Mouse (Mus musculus) induced T-regulatory cell, adult 2 months (primary cell): Measurements from ENCODE around the gene Cd93.

ENCODE experiments used
- DNase-seq: peaks from one replicate; pipeline ENCODE4 v3.0.0-alpha.2; 2012; ENCODE audit warnings: low read depth

Cd93 gene

GRCm38 (mm10) chr2:148443249-148443958 is at the start of gene Cd93:
Gene Cd93 (minus strand): TSS chr2:148443563.
- peak; percentile 3 for DNase-seq

GRCm38 (mm10) chr2:148492108-148492507 is 48.7 kb upstream of the Cd93 start:
- DNase-seq, result no peak

DNA sequence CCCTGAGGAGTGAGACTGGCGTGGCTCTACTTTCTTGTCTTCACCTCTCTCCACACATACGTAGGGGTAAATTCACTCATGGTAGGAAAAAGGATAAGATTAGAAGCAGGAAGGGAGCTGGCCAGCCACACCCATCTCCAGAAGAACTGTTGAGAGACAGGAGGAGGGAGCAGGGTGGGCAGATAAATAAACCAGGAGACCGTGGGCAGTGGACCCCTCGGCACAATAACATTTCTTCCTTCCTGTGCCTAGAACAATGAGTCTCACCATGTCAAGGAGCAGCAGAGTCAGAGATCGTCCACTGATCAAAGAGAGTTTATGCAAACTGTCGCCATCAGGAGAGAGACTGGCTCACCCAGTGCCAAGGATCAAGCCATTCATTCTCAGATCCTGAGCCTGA is 46.8 kb upstream of the Cd93 start:
- DNase-seq, result no peak

GRCm38 (mm10) chr2:148488885-148489284 is 45.5 kb upstream of the Cd93 start:
- no peak for DNase-seq

DNA sequence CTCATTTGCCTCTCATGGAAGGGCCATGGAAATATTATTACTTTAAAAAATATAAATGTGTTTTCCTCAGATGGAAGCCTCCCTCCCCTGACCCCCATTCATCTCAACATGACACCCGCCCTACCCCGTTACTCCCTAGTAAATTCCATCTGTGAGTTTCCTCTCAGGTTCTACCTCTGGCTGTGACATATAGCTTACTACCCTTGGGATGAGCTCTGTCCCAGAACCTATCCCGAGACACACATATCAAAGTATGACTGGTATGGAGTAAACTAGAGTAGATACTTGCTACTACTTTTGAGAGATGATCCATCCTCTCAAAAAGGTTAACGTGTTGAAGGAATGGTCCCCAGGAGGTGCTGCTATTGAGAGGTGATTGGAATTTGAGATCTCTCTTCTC is 42.2 kb upstream of the Cd93 start:
- DNase-seq, result no peak

GRCm38 (mm10) chr2:148480376-148480775 is 37.0 kb upstream of the Cd93 start:
- no peak for DNase-seq

- DNase-seq, result no peak
These were observed 34.9 kb upstream of the Cd93 start for GRCm38 (mm10) chr2:148478141-148478701.

GRCm38 (mm10) chr2:148477346-148477745 is 34.0 kb upstream of the Cd93 start:
- DNase-seq, result no peak

DNA sequence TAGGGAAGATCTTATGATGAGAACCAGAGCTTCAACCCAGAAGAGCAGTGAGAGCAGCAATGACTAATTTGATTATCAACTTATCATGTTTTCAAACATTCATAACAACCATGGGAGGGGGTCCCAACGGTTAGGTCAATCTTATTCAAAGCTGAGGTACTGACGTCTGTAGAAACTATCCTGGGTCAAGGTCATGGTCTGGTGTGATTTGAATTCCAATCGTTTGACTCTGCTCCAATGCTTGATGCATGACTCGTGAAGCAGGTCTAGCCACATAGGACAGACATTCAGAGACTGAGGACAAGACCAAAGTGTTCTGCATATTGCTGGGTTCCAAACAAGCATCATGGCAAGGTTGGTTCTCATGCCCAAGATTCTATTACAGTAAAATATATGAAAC is 33.2 kb upstream of the Cd93 start:
- no peak for DNase-seq

DNA sequence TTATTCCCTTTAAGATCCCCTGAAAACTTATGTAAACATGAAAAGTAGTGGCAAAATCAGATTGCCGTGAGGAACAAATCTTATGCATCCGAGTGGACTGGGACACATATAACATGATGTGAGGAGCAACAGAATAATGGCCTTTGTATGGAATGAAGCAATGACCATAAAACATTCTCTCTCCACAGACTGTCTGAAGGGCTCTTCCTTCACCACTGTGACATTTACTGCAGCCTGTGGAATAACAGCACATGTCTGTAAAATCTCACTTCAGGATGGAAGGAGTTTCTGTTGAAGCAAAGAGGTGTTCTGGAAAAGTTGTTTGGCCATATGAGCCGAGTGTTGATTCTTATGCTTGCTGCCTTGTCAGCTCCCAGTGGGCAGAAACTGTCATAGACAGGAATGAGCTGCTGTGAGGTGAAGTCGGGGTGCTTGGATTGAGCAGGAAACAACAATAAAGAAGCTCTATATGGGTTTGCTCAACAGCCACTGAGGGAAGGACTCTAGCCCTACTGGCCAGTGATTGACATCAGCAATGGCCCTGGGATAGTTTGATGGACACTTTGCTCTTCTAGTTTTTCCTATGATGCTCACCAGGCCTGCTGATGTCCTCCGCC is 32.6 kb upstream of the Cd93 start:
- DNase-seq, result no peak

GRCm38 (mm10) chr2:148469341-148470238 is 26.2 kb upstream of the Cd93 start:
- no peak for DNase-seq

GRCm38 (mm10) chr2:148467921-148468440 is 24.6 kb upstream of the Cd93 start:
- no peak for DNase-seq

DNA sequence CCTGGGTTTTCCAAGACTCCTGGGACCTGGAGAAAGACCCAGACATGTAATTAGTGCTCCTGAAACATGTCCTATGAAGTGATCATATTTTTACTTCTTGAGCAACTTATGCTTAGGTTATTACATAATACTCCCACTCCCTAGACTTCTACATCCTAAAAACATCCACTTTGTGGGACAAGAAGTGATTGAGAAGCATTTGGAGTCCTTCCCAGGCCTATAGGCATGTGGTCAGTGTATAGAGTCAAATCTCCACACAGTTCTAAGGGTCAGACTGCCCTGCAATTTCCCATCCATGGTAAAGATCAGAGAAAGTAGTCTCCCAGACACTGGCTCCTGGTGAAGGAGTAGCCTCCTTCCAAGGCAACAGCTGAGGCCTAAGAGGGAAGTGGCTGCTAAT is 12.0 kb upstream of the Cd93 start:
- no peak for DNase-seq

DNA sequence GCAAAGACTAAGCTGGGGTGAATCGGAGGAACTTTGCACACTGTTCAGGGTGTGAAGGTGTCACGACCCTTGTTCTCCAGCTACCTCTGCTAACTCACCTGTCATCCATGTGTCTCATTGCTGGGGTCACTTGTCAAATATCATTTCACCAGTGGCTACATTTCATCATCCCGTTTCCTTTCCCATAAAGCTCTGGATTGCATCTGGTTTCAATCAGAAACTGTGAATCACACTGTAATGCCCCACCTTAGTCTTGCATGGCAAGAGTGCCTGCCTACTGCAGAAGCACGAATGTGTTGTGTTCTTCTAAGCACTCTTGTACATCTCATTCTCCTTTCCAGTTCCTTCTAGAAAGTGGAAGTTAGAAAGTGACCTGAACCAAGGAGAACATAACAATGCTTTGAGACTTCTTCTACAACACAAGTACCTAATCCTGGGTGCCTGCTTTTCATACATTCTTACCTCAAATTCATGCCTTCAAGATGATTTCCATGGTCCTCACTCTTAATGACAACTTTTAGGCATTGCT is 10.7 kb upstream of the Cd93 start:
- no peak for DNase-seq

DNA sequence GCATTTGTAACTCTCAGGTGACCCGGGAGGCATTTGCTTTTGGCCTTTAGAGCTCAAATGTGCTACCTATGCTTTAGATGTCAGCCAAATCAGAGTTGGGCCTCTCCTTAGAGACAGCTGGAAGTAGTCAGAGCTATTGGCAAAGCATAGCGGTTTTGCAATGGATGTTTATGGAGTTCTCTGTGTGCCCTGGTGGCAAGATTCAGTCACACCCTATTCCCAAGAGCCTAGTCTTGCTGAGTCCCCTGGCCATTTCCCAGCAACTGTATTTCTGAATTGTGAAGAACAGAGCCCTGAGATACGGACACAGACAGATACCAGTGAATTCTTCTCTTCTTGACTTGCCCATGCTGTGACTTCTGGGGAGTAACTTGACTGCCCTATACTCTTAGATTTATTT is 9.7 kb upstream of the Cd93 start:
- DNase-seq, result no peak

DNA sequence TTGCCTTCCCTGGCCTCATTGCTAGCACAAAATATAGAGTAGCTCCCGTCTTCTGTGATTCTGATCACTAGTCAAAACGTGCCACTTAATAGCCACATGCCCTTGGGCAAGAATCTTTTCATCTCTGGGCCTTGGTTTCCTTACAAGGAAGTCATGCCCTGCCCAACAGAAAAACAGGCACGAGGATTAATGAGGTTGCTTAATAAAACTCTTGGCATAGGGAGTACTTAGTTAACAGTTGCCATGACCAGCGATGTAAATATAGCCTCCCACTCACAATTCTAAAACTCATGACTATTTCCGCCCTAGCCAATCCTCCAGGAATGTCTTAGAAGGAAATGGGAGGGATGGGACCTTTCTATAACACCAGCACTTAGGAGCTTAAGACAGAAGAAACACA is 8.1 kb upstream of the Cd93 start:
- DNase-seq, result no peak

- DNase-seq, result no peak
These were observed 7.3 kb upstream of the Cd93 start for GRCm38 (mm10) chr2:148450616-148451015.

DNA sequence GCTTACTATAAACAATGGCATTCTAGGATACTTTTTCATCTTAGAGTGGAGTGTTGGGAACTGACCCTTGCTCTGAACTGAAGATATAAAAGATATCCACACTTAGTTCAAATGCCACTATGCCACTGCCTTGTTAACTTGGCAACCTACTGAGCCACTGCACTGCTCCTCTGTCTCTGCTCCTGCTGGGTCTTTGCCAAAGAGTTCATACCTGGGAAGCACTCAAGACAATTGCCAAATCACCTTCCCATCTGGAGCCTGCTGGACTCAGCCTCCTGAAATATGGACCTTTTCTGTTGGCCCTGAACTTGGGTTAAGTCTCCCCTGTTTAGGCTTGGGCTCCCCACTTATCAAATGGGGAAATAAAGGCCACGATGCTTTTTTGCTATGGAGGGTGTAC is 6.3 kb upstream of the Cd93 start:
- no peak for DNase-seq

- DNase-seq, result no peak
These were observed 3.1 kb upstream of the Cd93 start for GRCm38 (mm10) chr2:148446446-148446845.

DNA sequence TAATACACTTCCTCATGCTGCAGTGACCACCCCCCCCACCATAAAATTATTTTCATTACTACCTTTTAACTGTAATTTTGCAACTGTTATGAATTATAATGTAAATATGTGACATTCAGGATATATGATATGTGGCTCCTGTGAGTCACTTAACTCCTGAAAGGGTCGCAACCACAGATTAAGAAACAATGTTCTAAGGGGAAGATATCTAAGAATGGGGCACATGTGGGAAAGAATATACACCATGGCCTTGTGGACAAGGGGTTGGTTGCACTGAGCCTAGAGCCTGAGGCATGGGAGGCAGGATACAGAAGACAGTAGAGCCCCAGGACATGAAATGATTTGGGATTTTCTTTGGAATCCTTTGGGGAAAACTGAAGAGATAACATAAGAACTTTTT is 2.3 kb upstream of the Cd93 start:
- no peak for DNase-seq

GRCm38 (mm10) chr2:148444472-148444871 is 1.1 kb upstream of the Cd93 start:
- no peak for DNase-seq

GRCm38 (mm10) chr2:148442710-148443109 is 653 bp downstream of the Cd93 start:
- no peak for DNase-seq
